Mouse (Mus musculus): ENCODE data around the gene Arih2.
"Not testable (repeated sequence)": the region's sequence is repeated elsewhere in the genome, so short reads cannot be mapped to it uniquely, and the experiment has no call there.

Arih2 gene

DNA sequence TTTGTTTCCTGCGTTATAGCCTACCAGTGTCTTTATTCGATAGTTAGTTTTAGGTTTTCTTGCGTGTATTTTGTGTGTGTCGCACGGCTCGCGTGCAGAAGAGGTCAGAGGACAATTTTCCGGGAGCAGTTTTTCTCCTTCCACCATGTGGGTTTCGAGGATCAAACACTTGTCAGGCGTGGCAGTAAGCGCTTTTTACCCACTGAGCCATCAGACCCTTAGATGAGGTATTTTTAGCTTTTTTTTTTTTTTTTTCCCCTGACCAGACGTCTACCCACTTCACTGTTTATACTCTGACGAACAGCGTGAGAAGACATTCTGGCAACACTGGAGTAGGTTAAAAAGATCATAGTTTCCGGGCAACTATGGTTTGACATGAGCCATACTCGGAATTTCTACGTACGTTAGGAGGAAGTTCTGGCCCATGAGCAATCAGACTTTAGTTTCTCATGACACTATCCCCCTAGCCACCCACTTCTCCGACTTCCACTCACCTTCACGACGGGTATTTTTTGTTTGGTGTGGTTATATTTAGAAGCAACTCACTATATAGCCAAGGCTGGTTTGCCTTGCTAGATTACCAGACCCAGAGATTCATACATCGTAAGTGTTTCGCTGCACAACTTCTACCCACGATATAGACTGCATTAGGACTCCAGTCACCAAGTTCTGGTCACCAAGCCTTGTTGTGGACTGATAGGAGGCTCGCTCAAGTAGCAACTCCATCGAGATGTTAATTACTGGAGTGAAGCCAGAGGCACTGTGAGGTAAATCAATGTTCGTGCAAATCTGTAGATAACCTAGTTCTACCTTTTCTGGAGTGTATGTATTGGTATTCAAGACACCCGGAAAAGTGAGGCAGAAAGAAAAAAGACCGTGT is 615 bp upstream of the Arih2 start:
- DNase-seq (ENCODE audit: low spot score in 2 of 2) = no peak

DNA sequence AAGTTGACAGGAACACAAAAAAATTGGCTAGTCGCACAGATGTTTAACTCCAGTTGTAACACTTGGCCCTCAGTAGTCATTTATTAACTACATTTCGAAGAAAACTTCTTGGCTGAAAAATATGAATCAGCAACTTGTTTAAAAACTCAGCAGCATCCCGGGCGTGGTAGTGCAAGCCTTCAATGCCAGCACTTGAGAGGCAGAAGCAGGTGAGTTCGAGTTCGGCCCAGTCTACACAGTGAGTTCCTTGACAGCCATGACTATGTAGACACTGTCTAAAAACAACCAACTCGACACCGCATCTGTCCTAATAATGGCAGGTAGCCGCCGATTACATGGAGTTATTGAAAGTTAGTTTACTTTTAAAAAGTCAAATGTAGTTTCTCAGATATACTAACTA is 1.0 kb downstream of the Arih2 start:
- DNase-seq (ENCODE audit: low spot score in 2 of 2) = no peak

DNA sequence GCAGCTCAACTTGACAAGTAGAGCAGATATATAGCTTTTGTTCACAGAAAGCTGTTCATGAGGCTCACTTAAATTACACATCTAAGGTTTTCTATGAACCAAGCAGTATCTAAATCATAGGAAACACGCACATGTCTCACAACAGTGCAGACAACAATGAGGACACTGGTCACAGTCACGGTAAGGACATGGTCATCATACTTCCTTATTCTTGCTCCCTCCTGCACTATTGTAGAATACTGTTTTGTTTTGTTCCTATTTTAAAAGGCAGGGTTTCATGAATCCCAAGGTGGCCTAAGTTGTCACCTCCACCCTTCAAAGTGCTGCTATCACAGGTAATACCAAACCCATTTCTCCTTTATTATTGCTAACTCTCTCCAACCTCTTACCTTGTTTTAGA is 9.4 kb downstream of the Arih2 start:
- DNase-seq (ENCODE audit: low spot score in 2 of 2) = no peak

DNA sequence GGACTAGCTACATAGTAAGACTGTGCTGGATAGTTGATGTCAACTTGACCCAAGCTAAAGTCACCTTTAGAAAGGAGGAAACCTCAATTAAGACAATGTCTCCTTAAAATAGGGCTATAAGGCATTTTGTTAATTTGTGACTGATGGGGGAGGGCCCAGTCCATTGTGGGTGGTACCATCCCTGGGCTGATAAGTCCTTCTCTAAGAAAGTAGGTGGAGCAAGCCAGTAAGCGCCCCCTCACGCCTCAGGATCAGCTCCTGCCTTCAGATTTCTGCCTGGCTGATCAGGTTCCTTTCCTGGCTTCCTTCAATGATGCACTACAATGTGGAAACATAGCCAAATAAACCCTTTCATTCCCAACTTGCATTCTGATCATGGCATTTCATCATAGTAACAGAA is 13.8 kb downstream of the Arih2 start:
- no peak for DNase-seq (ENCODE audit: low spot score in 2 of 2)

DNA sequence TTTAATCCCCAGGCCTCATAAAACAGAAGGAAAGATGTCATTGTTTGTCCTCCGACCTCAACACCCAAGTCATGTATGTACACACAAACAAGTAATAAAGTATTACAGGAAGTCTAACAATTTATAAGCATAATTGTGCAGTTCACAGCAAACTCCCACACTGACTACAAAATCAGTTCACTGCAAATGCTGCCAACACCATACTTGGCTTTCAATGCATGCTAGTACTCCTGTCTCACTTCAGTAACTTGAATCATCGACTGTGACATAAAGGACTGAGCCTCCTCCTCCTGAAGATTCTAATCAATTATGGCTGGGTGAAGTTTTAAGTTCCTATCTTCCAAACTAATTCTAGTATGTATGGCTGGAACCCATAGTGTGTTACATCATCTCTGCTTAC is 15.3 kb downstream of the Arih2 start:
- DNase-seq (ENCODE audit: low spot score in 2 of 2) = no peak

DNA sequence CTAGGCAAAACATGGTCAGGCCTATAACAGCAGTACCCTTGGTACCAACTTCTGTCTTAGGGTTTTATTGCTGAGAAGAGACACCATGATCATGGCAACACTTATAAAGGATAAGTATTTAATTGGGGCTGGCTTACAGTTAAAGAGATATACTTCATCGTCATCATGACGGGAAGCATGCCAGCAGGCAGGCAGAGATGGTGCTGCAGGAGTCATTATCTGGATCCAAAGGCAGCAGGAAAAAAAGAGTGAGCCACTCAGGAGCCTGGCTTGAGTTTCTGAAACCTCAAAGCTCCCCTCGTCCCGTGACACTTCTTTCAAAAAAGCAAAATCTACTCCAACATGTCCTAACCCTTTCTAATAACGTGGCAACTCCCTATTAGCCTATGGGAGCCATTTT is 16.8 kb downstream of the Arih2 start:
- no peak for DNase-seq (ENCODE audit: low spot score in 2 of 2)

DNA sequence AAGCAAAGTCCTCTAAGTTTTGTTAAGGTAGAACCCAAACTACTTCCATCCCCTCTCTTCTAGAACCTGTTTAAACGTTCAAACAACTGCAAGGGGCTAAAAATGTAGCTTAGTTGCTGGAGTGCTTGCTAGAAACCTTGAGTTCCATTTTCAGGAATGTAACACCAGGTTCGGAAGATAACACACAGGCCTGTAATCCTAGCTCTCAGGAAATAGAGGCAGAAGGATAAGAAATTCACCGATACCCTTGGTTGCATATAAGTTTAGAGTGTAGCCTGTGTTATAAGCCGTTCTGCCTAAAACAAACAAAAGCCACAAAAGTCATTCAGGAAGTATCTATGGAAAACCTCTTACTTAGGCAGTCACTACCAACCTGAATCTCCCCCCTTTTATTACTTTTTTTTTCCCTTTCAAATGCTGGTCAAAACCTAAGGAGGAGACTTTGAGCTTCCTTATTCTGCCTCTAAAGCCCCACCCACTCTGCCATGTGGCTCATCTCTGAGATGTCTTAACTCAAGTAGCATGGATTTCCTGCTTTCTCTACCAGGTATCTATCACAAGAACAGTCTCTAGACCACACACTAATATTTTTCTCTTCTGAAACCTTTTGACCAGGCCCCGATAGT is 17.4 kb downstream of the Arih2 start:
- DNase-seq (ENCODE audit: low spot score in 2 of 2) = no peak

DNA sequence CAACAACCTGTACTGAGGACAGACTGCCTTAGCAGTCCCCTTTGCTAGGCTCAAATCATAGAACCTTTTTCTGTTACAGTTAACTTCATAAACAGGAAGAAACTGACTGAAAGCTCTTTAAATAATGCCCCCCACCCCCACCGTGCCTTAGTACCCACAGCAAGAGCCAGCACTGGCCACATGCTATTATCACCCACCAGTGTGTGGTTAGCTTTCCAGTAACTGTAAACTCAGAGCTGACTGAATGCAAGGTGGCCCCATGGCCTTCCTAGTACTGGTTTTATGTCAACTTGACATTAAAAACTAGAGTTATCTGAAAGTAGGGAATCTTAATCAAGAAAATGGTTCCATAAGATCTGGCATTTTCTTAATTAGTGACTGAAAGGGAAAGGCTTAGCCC is 18.5 kb downstream of the Arih2 start:
- no peak for DNase-seq (ENCODE audit: low spot score in 2 of 2)

DNA sequence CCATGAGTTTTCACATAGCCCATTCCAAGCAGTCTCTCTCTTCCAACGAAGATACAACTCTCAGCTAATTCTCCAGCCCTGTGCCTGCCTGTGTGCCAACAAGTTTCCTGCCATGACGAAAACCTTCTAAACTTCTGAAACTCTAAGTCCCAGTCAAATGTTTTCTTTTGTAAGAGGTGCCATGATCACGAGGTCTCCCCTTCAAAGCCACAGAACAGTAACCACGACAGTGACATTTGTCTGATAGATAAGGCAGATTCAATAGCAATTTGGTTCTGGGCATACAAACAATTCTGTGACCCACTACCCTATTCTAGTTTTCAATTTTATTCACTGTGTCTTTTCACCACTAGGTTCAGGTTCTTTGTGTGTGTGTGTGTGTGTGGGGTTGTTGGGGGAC is 21.0 kb downstream of the Arih2 start:
- DNase-seq (ENCODE audit: low spot score in 2 of 2) = no peak

DNA sequence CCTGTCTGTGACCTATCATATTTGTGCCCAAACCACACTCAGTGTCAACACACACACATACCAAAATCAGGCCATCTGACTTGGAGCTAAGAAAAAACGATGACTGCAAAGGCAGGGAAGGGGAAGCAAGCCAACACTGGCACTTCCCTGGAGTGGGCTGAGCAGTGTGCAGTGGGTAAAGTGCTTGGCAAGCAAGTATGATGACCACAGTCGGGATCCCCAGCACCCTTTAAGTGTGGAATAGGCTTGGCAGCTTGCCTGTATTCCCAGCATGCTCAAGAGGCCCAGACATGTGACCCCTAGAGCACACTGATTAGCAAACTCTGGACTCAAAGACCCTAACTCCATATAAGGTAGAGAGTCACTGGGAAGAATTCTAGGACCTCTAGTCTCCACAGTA is 22.7 kb downstream of the Arih2 start:
- DNase-seq (ENCODE audit: low spot score in 2 of 2) = no peak

DNA sequence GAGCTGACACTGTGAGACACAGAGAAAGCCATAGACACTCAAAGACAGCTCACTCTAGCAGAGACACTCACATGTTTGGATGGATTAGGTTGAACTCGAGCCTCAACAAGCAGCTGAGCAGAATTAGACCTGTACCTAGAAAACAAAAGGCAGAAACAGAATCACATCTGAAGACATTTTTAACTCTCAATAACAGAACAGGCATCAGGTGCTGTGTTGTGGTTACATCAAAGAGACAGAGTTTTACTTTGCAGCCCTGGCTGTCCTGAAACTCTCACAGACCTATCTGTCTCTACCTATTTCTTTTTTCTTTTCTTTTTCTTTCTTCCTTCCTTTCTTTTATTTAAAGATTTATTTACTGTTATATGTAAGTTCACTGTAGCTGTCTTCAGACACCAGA is 31.9 kb downstream of the Arih2 start:
- DNase-seq (ENCODE audit: low spot score in 2 of 2) = no peak

DNA sequence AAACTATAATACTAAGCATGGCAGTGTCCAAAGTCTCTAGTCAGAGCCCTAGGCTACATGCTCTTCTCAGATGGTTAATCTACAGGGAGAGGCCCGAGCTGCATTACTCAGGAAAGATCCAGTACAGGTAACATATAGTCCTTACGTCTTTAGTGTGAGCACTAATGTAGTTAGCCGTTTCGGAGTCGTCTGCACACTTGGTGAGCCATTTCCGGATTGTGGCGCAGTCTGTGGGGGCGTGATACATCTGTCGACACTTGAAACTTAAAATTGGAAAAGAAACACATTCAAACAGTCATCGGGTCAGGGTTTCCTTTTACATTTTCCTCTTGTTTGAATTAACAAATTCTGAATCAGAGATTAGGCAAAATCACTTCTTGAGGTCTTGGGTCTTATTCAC is 37.7 kb downstream of the Arih2 start:
- DNase-seq (ENCODE audit: low spot score in 2 of 2) = no peak

DNA sequence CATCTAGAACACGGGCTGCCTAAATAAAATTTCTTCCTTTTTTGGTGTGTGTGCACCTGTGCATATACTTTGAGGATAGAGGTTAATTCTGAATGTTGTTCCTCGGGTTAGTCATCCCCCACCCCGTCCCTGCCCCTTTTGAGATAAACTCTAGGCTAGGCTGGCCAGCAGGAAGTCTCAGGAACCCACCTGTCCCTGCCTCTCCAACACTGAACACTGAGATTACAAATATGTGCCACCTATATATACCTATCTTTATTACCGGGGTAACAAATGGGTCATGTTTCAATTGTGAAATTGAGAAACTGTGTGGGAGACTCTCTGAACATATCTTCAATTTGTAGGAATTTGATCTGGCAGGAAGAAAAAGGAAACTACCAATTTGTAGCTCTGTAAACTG is 40.3 kb downstream of the Arih2 start:
- no peak for DNase-seq (ENCODE audit: low spot score in 2 of 2)

DNA sequence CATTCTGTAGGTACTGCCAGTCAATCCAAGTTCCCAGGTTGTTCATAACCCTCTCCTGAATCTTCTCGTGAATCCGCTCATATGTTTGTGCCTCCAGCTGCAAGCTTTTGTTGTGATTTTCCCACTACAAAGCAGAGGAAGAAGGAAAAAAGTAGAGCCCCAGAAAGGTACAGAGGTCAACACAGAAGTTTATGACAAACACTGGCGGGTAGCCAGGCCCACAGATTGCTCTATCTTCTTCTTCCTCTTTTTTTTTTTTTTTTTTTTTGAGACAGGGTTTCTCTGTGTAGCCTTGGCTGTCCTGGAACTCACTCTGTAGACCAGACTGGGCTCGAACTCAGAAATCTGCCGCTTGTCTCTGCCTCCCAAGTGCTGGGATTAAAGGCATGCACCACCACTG is 41.3 kb downstream of the Arih2 start:
- not testable (repeated sequence) for DNase-seq (ENCODE audit: low spot score in 2 of 2)

DNA sequence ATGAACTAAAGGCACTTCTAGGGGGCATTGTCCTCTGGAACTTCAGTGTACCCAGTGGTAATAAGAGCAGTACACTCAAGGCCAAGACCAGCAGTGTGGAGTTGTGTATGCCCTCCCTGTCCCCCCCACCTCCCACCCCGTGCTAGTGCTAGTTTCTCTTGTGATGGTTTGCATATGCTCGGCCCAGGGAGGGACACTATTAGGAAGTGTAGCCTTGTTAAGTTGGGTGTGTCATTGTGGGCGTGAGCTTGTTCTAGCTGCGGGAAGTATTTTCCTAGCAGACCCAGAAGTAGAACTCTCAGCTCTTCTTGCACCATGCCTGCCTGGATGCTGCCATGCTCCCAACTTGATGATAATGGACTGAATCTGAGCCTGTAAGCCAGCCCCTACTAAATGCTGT is 47.2 kb downstream of the Arih2 start:
- no peak for DNase-seq (ENCODE audit: low spot score in 2 of 2)

DNA sequence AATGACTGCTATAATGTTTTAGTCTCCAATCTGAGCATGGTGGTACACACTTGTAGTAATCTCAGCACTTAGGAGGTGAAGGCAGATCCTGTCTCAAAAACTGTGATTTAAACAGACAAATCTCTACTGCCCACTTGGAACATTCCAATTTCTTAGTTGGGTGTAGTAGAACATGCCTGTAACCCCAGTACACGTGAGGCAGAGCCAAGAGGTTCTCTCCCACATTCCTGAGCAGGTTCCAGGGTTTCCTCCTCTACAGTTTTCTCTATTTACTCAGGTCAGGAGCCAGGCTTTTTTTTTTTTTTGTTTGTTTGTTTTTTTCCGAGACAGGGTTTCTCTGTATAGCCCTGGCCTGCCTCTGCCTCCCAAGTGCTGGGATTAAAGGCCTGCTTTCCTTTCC is 49.2 kb downstream of the Arih2 start:
- no peak for DNase-seq (ENCODE audit: low spot score in 2 of 2)

DNA sequence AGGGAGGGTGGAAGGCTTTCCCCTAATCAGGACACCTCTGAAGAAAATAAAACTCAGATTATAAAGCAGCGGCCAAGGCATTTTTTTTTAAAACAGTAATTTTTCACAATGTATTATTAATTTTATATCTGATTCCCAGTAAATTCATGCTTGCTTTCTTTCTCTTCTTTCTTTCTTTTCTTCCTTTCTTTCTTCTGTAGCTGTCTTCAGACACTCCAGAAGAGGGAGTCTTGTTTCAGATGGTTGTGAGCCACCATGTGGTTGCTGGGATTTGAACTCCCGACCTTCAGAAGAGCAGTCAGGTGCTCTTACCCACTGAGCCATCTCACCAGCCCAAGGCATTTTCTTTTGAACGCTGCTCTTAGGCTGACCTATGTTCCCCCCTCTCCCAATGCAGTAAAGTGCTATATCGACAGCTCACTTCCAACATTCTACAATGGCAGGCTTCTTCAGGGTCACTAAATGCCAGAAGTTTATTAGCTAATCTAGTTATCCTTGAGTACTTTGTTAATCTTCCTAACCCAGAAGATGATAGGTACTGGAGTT is 50.1 kb downstream of the Arih2 start:
- DNase-seq (ENCODE audit: low spot score in 2 of 2) = no peak

DNA sequence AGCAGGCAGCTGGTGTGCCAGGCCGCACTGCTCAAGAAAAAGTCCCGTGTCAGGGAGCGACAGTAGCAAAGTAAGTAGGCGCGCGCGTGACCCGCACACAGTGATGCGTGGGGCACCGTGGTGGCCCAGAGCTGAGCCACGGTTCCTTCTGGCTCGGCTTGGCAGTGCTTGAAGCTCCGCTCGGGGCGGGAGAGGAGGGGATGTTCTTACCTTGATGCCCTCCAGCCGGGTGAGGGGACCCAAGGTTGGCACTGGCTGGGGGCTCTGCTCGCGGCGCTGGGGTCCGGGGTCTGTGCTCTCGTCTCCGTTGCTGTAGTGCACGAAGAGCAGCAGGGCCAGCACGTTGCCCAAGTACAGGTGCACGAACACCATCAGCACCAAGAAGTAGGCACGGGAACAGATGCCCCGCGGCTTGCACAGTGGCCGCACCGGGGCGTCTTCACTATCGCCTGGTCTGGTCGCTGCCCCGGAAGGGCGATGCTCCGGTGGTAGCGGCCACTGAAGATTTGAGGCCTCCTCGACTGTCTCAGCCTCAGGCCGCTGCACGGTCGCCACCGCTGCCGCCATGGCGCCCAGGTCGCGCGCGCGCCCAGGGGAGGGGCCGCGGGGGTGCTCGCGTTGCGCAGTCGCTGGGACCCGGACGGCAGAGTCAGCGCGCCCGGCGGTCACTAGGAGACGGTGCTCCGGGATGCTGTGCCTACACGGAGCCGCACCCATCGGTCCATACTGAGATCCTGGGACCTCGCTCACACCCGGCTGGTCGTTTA is 52.0 kb downstream of the Arih2 start, which contains the start of gene P4htm:
TSS of gene P4htm (minus strand) at position 670 of the 767 bp plus-strand sequence.
- DNase-seq (ENCODE audit: low spot score in 2 of 2) = peak; percentile 57 to 76

DNA sequence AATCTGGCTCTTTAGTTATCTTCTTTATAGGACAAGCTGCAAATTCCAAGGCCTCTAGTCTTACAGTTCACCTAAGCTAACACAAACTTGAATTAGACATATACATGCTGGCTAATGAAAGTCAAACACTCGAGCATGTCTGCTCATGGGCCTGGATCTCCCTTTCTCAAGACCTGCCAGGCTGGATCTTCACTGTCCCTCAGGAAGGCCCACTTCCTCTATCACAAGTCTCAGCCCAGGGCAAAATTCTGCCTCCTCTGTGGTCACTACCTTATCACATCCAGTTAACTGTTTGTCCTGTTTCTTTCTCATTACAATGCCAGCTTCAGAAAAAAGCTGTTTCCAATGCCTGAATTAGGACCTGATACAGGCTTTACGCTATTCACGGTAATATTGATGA is 54.8 kb downstream of the Arih2 start:
- no peak for DNase-seq (ENCODE audit: low spot score in 2 of 2)

DNA sequence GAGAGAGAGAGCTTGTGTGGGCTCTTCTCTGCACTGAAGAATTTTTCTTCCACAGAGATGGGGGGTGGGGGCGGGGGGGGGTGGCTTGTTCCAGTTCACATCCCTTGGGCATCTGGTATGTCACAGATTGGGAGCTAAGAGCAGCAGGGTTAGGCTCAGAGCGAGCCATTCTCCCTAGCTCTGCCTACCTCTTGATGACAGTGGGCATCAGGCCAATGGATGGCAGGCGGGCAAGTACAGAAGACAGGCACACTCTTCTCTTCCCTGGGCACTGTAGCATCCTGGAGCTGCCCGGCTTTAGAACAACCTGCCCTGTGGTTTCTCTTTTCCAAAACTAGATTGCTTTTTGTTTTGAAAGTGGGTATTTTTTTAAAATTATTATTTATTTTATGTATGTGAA is 57.7 kb downstream of the Arih2 start:
- no peak for DNase-seq (ENCODE audit: low spot score in 2 of 2)

DNA sequence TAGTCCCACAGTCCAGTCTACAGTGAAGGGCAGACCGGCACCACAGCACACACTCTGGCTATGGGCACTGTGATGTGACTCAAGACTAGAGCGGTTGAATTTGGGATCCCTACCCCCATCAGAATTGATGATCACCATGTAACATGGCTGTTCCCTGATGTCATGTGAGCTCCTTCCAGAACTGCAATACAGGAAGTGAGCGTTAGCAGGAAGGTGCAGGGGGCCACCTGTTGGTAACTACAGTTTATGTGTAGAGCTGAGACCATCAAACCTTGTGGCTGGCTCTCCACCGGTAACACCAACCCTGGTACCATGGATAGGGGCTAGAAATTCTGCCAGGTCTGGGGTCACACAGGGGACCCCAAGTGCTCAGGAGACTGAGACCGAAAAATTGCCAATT is 60.0 kb downstream of the Arih2 start:
- DNase-seq (ENCODE audit: low spot score in 2 of 2) = no peak

DNA sequence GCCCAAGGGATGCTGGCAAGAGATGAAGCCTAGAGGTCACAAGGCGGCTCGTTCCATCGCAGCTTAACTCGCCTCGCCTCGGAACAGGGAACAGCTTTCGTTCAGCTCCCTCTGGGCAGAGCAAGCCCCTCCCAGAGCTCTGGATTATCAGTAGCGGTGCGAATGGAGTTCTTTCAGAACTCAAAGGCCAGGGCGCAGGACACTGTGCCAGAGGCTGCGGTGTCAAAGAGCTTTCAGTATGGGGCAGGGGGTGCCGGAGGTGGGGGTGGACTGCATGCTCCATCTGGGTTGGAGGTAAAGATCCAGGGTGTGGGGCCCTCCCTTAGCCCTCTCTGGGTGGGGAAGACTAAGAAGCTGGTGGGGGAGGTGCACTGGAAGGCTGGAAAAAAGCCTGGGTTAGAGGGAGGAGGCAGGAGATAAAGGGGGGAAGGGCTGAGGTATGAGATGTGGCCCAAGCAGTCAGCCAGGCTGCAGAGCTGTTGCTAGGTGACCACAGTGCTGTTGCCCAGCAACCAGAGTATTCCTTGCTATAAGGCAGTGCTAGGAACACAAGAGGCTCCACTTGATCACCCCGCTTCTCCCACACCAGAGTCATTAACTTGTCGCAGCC is 61.5 kb downstream of the Arih2 start:
- peak; percentile 71 for DNase-seq (ENCODE audit: low spot score in 2 of 2)

Data from urinary bladder, postnatal 4 days (tissue).